Mouse (Mus musculus): ENCODE data around the gene Hhat. TPM values are rescaled to one million over a fixed set of nuclear protein-coding genes. Genes with fewer than 3 reads are reported as not detected.
A peak's percentile ranks its signal among the peaks of the same experiment; 100 is the strongest.

The Hhat gene
- total RNA-seq, 1 experiment from 2014 or later, result 8.3 TPM

- DNase-seq, result no peak
Observed at GRCm38 (mm10) chr1:192785046-192785961, 14.3 kb upstream of the Hhat start.

- DNase-seq, result peak; percentile 35
Observed at GRCm38 (mm10) chr1:192784374-192784773, 13.4 kb upstream of the Hhat start.

GRCm38 (mm10) chr1:192781256-192781655 lies 10.2 kb upstream of the Hhat start:
- DNase-seq, result no peak

GRCm38 (mm10) chr1:192778869-192779514 lies 8.0 kb upstream of the Hhat start:
- DNase-seq, result no peak

- no peak for DNase-seq
Observed at GRCm38 (mm10) chr1:192778206-192778605, 7.2 kb upstream of the Hhat start.

DNA sequence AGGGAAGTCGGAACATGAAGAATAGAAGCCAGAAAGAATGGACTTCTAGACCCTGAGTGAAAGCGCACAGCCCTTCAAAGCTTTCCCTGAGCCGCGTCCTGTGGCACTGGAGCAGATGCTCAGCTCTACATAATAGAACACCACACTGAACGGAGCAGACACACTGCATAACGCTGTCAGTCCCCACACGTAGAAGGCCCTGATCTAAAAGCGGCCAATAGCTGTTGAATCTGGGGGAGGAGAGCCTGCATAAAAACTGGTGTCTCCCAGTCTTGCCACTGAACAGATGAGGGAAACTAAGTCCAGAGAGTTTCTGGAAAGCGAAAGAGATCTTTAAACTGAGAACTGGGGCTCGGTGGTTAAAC lies 911 bp downstream of the Hhat start:
- peak; percentile 6 for DNase-seq

GRCm38 (mm10) chr1:192765531-192765930 lies 5.5 kb downstream of the Hhat start:
- no peak for DNase-seq

DNA sequence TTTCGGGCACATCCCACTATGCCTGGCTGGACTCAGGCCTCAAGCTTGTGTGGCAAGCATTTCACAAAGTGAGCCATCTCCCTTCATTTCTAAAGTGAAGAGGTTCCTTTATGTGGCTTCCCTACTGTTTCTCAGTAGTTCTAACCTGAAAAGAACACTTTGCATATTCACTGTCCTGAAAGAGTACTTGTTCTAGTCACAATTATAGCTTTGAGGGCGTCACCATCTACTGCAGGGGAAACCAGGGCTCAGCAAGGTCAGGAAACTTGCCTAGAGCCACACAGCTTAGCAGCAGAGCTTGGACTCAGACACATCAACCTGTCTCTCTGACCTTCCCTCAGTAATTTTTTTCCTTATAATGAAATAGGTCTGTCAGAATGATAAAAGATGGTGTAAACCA lies 6.5 kb downstream of the Hhat start:
- no peak for DNase-seq

DNA sequence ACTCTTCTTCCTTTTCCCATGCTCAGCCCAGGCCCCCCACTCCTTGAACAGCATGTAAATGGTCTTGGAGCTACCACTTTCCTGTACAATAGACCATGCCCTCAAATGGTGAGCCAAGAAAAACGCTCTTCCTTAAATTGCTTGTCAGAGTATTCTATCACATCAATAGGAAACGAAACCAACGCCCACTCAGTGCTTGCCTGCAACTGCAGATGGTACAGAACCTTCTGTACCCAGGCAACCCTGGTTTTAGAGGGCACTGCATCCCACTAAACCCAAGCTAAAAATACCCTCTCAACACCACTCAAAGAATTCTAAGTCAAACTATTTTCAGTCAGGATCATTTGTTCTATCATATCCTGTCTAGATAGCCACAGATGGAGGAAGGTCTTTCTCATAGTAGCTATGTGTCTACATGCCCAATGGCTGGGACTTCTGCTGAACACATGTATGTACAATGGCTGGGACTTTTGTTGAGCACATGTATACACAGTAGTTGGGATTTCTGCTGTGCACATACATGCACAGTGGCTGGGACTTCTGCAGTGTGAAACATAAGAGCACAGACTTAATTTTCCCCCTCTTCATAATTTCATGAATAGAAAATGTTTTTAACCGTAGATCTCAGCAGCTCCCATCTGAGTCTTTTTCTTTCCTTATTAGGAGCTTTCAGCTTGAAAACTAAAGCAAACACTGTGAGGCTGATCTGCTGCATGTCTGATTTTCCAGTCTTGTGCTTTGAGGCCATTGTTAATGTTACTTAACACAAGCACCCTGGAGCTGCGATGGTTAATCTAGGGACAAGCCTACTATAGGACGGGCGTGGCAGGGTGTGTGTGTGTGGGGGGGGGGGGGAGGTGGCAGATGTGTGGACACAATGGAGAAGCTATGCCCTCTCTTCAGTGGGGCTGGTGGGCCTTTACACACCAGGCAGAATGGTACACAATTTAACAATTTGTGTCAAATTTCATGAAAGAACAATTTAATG lies 7.8 kb downstream of the Hhat start:
- DNase-seq, result no peak

DNA sequence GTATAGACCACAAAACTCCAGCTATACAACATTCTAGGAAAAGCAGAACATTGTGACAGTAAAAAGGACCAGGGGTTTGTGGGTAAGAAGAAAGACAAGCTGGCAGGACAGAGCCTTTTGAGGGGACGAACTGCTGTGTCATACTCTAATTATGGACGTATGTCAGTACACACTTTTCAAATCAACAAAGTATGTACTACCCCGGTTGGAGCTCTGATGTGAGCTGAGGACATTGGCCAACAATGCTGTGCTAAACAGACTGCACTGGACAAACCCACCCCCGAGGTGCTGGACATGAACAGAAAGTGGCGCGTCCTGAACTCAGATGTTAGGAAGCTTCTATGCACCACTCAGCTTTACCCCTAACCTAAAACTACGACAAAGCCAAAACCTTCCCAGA lies 14.3 kb downstream of the Hhat start:
- DNase-seq, result no peak

GRCm38 (mm10) chr1:192755685-192756606 lies 15.1 kb downstream of the Hhat start:
- no peak for DNase-seq

- DNase-seq, result no peak
Observed at GRCm38 (mm10) chr1:192755246-192755645, 15.8 kb downstream of the Hhat start.

DNA sequence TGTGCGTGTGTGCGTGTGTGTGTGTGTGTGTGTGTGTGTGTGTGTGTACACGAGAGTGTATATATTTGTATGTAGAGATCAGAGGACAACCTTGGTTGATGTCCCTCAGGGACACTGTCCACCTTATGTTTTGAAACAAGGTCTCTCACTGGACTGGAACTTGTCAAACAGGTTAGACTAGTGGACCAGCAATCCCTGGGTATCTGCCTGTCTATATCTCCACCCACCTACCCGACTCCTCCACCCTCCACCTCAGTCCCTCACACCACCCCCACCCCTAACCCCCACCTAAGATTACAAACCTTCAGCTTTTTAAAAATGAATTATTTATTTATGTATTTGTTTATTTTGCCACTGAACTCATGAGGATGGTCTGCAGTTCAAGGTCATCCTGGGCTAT lies 16.8 kb downstream of the Hhat start:
- no peak for DNase-seq

GRCm38 (mm10) chr1:192752659-192753601 lies 18.1 kb downstream of the Hhat start:
- peak; percentile 43 for DNase-seq

DNA sequence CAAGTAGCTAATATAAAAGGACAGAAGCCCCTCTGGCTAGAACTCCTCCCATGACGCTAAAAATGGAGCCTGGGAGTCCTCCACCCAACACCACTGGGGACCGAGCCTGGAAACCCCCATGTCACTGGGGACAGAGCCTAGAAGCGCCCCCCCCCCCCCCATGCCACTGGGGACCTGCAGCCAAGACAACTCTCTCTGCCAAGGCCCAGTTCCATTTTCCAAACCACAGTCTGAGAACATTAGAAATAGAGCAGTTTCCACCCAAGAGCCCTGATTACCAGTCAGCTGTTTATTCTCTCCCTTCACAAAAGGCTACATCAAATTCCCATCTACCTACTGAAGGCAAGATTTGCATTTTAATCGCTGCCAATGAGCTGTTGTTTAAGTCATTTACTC lies 21.0 kb downstream of the Hhat start:
- DNase-seq, result no peak

DNA sequence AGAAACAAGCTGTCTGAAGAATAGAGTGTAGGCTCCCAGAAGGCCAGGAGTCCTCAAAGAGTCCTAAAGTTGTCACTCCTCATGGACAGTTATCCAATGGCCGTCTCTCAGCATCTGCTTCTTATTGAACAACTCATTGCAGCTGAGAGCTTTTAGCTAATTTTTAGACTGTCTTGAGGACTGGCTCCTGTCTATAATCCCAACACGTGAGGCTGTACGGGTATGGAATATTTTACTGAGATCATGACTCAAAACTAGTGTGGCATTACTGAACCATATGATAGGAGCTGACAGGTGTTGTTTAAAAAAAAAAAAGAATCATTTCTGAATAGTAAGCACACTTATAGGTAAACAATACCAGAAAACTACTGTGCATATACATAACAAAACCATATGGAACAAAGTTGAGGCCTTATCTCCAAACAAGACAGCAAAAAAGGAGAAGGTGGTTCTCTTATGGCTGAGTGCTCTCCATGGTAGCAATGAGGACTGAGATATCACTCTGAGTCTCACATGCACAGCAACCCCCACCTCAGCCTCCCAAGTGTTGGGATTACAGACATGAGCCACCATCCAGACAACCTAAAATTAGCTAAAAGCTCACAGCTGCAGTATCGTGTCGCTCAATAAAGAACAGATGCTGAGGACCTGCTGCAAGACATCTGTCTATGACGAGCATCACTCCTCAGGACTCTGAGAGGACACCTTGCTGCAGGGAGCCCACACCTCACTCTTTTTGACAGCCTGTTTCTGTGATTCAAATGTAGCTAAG lies 21.6 kb downstream of the Hhat start:
- no peak for DNase-seq

DNA sequence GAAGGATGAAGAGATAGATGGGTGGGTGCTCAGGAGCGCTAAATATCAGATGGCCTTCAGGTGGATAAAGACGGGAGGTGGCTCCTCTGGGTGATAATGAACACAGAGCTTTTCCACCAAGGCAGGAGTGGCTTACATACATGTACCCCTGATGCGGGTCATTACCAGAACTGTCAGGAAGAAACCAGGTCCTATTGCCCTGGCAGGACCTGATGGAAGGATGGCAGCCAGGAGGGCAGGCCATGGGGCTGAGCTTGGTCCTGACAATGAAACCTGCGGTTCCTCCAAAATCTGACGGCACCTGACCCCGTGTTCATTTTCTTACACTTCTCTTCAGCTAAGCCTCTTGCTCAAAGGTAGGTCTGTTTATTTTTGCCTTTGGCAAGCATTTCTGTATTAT lies 24.8 kb downstream of the Hhat start:
- DNase-seq, result no peak

DNA sequence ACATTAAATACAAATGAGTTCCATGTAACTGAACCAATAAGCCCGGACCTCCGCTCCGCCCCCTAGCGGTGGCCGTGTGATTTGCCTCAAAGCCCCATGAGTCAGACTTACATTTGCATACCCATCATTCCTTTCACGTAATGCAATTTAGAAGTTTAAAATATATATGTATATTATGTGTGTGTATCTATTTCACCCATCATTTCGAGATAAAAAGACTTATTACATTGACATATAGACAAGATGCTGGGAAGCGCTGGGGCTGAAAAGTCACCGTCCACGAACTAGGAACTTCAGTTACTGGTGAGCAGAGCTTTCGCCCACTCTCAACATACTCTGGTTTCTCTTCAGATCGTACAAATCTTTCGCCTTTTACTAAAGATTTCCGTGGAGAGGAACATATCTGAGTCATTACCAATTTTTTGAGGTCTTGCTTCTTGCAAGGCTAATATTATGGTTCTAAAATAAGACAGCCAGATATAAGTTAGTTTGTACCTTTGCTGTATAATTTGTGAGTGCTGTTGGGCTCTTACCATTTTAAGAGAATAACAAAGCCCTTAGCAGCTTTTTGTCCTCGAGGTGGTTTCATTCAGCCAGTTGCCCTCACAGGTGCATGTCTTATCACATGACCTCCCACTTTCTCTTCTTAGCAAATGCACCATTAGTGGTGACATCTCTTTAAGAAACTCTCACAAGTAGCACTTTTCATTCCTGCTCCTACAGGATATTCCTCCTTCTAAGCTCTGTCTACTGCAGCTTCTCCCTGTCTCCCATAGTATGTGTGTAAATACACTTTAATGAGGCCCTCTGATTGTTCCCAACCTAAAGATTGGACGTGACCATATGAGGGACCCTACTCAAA lies 25.6 kb downstream of the Hhat start:
- DNase-seq, result peak; percentile 47

Data from adrenal gland, postnatal 25 days (tissue).